Mouse (Mus musculus) kidney, adult 11 months (tissue): ENCODE measurements at regions not wholly inside any gene's neighbourhood (a gene's known extent, or its start where the extent isn't known, plus 50 kb on each side); places are given as distances from the start of the nearest gene placed in this dataset.

ENCODE experiments used
- DNase-seq: peaks from one replicate; pipeline ENCODE4 v3.0.0; 2022

DNA sequence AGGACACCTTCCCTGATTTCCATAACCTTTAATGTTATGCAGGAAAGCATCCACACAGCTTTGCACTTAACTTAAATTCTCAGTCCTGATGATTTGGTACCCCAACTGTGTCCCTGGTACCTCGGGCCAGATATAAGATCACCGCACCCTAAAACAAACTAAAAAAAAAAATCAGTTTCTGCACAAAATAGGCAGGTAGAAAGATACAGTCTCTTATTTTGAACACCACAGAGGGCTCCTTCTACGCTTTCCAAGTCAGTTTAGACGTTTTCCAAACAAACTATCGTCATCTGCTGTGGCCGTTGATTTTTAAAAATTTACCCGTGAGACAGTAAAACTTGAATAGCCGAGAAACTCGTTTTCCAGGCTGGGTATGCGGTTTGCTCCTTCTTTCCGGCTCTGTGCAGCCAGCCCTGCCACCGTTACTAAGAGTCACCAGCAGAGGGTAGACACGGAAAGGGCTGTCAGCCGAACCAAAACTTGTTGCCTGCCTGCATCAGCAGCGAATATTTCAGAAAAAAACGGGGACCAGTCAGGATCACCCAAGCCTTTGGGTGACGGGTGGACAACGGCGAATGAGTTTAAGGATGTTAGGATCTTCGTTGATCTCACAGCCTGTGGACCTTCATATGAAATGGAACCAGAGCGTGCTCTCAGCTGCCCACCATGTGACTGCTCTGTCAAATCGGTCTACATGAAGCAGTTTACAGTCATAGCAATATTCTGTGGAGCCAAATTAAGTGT is 74.4 kb upstream of the Gpc5 start:
- peak; percentile 43 for DNase-seq

DNA sequence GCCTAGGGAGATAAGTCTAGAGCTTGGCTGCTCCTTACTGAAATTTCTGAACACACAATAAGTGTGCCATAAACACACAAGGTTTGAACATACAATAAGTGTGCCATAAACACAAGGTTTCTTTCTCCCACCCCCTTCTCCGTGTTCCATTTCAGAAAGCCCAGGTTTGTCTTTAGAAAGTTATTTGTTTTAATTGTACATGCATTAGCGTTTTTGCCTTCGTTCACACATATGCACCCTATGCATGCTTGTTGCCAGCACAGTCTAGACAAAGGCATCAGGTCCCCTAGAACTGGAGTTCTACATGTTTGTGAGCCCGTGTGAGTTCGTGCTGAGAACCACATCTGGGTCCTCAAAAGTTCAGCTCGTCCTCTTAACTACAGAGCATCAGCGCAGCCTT is 64.0 kb upstream of the Gpc5 start:
- DNase-seq = no peak

DNA sequence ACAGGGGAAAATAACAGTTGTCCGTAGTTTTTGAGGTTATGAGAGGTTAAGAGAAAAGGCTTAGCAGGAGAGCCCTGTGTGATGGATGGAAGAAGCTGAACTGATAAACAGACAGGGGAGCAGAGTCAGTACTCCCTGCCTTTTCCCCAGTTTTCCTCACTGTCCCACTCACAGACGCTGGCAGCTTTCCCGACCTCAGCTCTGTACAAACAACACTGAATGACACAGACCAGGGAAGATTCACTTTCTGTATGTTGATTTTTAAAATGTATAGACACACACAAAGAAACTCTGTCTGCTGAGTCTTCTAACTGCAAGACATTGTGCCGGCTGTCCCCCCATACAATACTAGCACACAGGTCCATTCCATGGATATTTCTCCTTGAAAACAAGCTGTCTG is 60.3 kb upstream of the Gpc5 start:
- DNase-seq = no peak

DNA sequence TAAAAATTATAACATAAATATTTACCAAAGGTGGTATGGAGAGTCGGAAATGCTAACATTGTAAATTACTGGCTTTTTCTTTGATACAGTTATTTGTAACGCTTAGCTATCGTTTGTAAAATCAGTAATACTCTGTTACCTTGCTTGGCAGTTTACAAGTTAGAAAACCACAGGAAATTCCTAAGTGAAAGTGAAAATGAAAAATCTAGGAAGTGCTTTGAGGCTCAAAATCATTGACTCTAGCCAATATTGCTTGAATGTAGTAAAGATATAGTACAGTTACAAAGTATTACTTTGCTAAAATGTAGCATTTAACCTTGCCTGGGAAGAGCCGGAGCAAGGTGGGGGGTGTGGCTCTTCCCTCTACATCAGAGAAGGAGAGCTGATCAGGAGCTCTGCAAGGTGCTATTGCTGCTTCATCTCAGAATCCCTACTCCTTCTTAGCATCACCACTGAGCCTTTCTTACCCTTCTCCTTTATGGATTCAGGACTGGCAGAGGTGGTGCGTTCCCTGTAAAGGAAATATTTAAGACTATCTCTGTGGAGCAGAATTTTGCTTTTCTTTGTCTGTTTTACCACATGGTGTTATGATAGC is 58.5 kb upstream of the Gpc5 start:
- DNase-seq = no peak

DNA sequence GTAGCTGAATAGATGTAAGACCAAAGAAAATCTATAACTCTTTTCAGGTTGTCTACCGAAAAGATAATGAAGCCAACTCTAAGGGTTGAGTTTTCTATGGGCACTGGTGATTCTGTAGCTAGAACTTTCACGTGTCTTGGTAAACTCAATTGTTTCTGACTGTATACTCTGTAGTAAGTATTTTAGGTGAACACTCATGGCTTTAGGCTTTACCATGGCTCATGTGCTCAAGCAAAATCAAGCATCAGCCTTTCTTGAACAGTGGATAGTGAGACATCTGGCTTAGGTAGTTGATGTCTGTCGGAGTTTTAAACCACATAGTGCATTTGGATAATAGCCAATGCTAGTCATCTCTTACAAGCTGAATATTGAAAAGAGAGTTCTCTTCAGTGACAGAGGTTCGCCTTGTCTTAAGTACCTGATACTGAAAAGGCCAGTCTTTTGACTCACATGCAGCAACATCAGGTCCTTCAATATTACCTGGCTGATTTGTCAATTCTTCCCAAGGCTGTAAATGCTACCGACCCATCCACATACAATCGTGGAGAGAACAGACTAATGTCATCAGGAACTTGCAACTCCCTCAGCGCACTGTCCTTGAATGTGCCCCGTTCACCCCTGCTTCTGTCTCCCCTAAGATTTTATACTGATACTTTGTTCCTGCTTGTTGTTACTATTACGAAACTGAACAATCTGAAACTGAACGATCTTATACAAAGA is 57.1 kb upstream of the Gpc5 start:
- DNase-seq = no peak

DNA sequence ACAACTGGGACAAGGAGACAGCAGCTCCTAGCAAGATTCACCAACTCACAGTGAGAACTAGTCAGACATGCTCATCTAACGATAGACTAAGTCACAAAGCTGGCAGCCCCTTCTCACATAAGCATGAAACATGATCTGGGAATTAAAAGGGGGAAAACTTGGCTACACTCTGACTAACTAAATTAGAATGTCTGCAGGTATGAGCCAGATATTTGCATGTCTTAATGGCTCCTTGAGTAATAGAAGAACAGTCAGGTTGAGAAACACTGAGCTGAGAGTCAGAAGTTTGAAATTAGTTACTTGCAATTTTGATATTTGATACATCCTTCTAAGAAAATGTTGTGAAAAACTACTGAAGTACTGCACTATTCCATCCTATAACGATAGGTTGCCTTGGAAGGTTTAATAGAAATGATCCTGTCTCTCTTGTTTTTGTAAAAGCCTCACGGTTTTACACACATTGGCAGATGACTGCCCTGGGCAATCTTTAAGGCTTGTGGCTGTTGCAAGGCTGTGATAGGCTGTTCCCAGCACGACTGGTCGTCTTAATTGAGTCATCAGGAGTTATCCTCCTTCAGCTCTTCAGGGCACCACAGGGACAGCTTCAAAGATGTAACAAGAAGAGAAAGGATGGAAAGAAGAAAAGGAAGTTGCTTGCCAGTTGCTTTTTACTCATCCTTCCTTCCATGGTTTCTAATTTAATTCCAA is 54.8 kb upstream of the Gpc5 start:
- no peak for DNase-seq

DNA sequence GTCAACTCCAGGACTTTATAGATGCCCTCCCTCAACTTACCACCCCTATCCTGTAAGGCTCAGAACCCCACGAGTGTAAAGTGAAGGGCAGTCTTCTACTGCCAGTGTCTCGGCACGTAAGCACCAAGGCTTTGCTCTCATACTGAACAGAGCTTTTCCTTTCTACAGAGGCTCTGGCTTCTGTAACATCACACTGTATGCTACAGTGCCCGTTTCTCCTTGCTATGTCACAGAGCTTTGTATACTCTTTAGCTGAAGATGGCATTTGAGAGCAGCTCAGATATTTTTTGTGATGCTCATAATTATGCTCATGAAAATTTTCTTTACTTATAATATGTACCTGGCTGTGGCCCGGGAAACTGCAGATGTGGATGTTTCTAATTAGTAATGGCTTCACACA is 53.2 kb upstream of the Gpc5 start:
- DNase-seq = no peak

DNA sequence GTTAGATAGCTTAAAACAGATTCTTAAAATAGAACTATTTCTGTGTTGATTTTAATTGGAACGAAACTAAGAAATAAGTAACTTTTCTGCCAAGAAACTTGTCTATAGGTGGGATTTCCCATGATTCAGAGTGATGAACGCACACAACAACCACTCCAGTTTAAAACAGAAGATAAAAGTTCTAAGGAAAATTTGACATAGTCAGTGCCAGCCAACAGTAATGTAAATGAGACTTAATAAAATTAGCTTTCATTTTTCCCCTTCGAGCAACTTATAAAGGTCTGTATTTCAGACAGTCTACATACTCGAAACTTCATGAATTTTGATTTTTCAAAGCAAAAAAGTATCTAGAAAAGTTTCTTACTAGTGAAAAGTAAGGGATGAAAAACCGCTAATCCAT is 52.5 kb upstream of the Gpc5 start:
- DNase-seq = no peak

DNA sequence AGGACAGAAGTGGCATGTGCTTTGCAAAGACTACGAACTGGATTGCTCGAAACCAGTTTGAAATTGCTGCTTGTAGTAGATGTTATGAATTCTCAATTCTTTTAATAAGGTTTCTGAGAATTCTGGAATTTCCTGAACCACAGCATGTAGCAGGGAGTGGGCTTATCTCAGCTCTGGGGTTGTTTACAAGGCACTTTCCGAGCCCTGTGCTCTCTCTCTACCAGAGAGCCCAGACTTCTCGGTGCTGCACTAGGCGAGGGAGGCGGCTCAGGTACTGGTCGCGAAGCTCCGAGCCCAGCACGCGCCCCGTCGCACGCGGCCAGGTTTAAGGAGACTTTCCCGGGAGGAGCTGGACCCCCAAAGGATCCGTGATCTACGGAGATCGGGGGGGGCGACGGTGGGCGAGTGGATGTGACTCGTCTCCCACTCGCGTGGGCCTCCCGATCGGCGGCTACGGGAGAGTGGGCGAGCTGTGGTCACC is 51.9 kb upstream of the Gpc5 start:
- no peak for DNase-seq

DNA sequence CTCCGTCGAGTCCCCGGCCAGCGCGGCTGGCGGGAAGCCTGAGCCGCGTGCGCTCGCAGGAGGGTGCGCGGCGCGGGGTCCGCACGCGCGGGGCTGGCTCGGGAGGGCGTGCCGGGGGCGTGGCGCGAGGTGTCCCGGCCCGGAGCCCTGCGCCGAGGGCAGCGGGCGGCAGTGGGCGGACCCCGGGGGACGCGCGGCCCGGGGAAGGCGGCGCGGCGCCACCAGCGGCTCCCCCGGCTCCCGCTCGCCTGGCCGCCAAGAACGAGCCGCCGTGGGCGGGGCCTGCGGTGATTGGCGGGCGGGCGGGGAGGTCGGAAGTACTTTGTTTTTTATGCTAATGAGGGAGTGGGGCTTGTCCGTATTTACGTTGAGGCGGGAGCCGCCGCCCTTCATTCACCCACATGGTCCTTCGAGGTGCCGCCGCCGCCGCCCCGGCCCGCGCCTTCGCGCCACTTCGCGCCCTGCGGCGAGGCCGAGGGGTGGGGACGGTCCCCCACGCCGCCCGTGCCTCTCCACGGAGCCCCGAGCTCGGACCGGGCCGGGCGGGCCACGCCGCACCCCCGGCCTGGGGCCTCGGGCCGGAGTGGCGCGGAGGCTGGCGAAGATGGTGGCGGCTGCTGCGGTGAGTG is 51.3 kb upstream of the Gpc5 start:
- DNase-seq = peak; percentile 89

DNA sequence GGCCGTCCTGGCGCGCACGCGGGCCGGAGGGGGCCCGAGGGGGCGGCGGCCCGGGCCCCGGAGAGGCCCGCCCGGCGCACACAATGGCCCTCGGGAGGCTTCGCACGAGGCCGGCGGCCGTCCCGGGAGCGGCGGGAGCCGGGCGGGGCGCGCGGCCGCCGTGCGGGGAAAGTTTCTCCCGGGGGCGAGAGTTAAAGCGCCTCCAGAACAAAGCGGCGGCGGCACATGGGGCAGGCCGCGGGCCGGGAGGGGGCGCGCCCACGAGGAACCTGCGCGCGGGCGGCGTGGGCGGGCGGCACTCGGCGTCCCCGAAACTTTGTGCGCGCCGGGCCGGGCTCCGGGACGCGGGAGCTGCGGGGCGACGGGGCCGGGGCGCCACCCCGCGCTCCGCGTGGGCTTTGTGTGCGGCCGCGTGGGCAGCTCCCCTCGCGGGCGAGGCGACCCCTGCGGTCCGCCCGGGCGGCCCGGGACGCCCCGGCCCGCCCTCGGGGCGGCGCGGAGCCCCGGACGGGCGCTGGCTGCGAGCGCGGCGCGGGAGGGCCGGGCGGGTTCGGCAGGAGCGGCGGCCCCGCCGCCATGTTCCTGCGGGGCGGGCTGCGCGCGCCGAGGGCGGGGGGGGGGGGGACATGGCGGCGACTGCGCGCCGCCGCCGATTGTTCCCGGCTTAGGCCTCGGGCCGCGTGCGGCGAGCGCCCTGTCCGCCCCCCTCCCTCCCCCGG is 50.5 kb upstream of the Gpc5 start:
- no peak for DNase-seq

DNA sequence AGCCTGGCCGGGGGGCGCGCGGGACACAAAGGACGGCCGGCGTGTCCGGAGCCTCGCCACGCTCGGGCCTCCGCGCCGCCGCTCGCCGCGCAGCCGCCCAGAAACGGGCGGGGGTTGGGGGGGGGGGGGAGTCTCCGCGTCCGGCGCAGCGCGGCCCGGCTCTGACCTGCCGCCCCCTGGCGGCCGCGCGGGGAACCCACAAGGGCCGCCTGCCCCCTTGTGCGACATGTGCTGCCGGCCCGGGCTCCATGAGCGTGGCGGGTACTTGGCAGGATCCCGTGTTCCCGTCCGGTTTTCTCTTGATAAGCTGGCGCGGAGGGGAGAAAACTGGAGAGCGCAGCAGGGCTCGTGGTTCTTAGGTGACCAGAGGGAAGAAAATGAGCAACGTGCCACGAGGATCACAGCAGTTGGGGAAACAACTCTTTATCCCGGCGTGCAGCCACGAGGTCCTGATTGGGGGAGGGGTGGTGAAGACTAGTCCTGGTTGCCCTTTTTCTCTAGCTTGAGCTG is 49.9 kb upstream of the Gpc5 start:
- peak; percentile 87 for DNase-seq
